Mouse (Mus musculus) brain, embryonic 14.5 days (tissue): ENCODE measurements around the gene 9130213A22Rik. TPM values are rescaled to one million over a fixed set of nuclear protein-coding genes. Genes with fewer than 3 reads are reported as not detected.

Experiments
- DNase-seq: peaks from one replicate; pipeline ENCODE4 v3.0.0-alpha.2; 2011; ENCODE audit warnings: low read depth
- CTCF ChIP-seq: fragments of 200-500 bp; IDR thresholded peaks from 2 replicates; pipeline ENCODE4 v1.5.1; 2012; ENCODE audit warnings: inconsistent platforms, mild to moderate bottlenecking, moderate library complexity, borderline replicate concordance; ENCODE audit not compliant: insufficient read depth, insufficient read length; ENCODE audit errors: extremely low read depth
- POLR2A ChIP-seq: fragments of 200-500 bp; IDR thresholded peaks from 2 replicates; pipeline ENCODE4 v1.6.1; 2012; ENCODE audit warnings: mild to moderate bottlenecking, inconsistent platforms, borderline replicate concordance; ENCODE audit not compliant: poor library complexity, insufficient read depth, insufficient read length, severe bottlenecking; ENCODE audit errors: extremely low read depth
- polyA plus RNA-seq: library from polyadenylated mRNA; depleted of rRNA; stranded (reverse); fragments of >200 nt; gene quantifications from 2 replicates; pipeline ENCODE4 v1.2.3, GENCODE M21; 2012

9130213A22Rik gene
- polyA plus RNA-seq, 1 experiment, result 0.33 TPM

DNA sequence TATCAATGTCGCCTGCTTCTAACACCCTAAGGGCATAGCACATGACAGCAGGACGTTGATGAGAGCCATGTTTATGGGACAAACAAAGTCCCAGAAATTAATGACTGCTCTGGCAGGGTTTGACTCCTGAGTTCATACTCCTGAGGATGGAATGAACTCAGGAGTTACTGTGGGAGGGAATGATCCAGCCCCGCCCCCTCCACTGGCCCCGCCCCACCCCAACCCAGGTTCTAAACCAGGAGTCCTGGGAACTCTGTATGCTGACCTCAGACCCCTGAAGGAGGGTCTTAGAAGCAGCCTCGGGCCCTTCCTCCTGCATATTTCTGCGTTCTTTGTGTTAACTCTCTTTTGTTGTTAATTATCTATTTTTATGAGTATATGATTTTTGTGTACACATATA is 36.8 kb downstream of the 9130213A22Rik start:
- no peak for DNase-seq
- TF ChIP-seq CTCF, result no peak
- TF ChIP-seq POLR2A, result no peak

DNA sequence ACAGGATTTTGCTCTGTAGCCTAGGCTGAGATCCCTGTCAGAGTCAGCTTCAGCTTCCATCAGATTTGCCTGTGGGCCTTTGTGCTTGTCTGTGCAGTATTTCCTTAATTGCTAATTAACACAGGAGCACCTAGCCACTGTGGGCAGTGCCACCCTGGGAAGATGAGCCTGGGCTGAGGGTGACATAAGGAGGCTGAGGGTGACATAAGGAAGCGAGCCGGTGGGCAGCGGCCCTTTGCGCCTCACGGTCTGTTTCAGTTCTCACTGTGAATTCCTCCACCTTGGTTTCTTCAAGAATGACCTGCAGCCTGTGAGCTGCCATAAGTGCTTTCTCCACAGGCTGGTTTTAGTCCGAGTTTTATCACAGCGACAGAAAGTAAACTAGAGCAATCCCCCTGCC is 40.8 kb downstream of the 9130213A22Rik start:
- no peak for DNase-seq
- TF ChIP-seq POLR2A (no peak), CTCF (no peak)

DNA sequence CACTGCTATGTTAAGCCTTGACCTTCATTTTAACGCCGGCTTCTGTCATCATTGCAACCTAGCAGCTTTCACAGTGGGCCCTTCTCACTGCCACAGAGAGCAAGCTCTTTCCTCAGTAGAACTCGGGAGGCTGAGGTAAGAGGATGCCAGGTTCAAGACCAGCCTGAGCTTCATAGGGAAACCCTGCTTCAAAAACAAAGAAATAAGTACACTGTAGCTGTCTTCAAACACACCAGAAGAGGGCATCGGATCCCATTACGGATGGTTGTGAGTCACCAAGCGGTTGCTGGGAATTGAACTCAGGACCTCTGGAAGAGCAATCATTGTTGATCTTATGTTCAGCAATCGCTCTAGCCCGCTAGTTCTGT is 41.5 kb downstream of the 9130213A22Rik start:
- no peak for DNase-seq
- TF ChIP-seq CTCF (no peak), POLR2A (no peak)

DNA sequence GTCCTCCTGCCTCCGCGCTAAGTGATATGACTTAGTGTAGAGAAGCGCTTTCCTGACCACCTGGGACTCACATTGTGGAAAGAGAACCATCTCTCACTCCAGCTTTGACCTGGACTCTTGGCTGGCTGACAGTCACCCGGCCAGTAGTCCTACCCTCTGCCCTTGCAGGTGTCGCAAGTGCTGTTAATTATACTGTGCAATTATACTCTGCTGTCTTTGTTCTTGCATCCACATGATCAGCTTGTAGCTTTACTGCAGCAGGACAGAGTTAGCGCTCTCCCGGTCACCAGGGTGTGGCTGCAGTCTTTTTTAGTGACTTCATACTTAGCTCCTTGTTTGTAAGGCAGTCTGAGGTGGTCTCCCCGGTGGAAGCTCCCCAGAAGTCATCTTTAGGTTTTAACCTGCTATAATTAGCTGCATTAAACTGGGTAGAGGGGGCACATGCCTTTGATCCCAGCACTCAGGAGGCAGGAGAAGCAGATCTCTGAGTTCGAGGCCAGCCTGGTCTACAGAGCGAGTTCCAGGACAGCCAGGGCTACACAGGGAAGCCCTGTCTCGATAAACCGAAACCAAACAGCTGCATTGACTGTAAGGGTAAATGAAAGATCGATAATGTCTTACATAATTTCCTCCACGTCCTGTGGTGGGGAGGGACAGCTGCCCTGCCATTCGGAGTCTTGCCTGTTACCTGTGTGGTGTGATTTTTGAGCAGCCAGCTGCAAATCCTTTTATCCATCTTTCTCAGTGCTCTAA is 42.1 kb downstream of the 9130213A22Rik start:
- TF ChIP-seq CTCF (no peak), POLR2A (no peak)
- DNase-seq, result no peak

DNA sequence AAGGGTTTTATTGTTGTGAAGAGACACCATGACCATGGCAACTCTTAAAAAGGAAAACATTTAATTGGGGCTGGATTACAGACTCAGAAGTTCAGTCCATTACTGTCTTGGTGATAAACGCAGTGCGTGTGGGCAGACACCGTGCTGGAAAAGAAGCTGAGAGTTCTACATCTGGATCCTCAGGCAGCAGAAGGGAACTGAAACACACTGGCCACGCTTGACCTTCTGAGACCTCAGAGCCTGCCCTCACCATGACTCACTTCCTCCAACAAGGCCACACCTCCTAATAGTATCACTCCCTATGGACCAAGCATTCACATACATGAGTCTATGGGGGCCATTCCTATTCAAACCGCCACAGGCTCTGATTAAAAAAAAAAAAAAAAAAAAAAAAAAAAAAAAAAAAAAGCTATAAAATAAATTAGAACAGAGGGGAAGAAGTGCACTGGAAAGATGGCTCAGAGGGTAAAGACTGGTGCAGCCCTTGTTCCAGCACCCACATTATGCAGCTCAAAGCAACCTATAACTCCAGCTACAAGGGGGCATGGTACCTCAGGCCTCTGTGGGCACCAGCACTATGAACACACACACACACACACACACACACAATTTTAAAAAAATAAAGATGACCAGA is 43.5 kb downstream of the 9130213A22Rik start:
- no peak for TF ChIP-seq POLR2A
- TF ChIP-seq CTCF, result no peak
- no peak for DNase-seq

DNA sequence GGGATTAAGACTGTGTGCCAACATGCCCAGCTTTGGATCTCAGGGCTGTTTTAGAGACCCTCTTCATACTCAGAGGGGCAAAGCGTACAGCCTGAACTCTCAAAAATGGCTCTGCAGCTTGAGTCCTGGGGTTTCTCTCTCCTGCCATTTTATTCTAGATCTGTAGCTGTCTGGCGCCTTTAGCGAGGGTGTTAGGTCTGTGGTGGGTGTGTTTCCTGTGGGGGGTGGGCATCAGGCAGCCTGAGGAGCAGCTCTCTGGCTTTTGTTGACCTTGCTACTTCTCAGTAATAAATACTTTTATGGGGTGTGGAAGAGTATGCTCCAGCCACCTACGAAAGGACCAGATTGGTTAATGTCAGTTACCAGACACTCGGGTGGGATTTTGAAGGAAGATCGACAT is 44.3 kb downstream of the 9130213A22Rik start:
- no peak for DNase-seq
- no peak for TF ChIP-seq CTCF
- TF ChIP-seq POLR2A, result no peak

DNA sequence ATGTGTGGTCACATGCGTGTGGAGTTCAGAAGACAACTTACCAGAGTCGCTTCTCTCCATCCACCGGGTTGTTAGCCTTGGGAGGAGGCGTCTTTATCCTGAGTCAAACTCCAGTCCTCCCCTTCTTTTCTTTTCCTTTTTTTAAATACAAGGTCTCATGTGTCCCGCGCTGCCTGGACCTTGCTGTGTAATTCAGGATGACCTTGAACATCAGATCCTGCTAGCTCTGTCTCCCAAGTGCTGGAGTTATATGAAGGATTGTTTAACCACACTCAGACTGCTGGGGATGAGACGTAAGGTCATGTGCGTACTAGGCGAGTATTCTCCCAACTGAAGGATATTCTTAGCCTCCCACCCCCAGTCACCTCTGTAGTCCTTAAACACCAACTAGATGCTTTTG is 45.1 kb downstream of the 9130213A22Rik start:
- no peak for TF ChIP-seq CTCF
- no peak for TF ChIP-seq POLR2A
- DNase-seq, result no peak

DNA sequence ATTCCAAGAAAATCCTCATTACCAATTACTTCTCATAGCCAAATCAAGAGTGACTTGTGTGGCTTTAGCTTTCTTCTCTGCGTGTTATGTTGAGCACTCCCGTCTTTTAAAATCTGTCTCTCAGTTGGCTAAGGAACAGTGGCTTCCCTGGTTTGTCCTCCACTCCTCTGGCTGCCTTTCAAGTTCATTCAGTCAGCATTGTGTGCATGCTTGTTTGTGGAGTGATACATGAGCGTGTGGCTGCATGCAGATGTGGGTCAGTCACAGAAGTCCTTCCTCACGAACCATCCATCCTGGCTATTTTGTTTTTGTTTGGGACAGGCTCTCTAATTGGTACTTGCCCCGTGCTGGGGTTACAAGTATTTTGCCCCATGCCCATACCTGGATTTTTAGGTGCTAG is 45.8 kb downstream of the 9130213A22Rik start:
- peak; percentile 32 for DNase-seq
- no peak for TF ChIP-seq POLR2A
- TF ChIP-seq CTCF, result no peak

DNA sequence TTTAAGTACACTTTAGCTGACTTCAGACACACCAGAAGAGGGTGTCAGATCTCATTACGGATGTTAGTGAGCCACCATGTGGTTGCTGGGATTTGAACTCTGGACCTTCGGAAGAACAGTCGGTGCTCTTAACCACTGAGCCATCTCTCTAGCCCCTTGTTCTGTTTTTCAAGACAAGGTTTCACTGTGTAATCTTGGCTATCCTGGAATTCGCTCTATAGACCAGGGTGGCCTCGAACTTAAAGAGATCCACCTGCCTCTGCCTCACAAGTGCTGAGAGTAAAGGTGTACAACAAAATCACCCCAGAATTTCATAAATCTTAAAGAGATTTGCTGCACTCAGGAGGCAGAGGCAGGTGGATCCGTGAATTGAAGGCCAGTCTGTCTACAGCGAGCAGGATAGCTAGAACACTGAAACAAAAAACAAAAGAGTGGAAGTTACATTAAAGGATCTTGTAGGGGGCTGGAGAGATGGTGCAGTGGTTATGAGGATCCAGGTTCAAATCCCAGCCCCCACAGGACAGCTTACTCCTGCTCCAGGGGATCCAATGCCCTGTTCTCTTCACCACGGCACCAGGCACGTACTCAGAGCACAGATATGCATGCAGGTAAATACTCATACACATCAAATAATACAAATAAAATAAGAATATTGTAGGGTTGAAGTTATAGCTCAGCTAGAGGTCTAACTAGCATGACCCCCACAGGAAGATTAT is 46.5 kb downstream of the 9130213A22Rik start:
- no peak for DNase-seq
- TF ChIP-seq CTCF, result no peak
- no peak for TF ChIP-seq POLR2A

DNA sequence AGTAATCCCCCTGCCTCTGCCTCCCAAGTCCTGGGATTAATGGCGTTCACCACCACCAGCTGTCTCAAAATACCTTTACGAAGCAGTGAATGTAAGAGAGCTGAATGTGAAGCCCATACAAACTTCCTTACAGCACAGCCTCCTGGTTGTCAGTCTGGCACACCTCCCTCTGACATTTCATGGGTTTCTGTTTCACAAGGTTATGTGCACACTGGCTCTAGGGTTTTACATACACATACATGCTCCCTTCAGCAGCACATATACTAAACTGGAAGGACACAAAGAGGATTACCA is 47.7 kb downstream of the 9130213A22Rik start:
- no peak for DNase-seq
- no peak for TF ChIP-seq CTCF
- TF ChIP-seq POLR2A, result no peak

DNA sequence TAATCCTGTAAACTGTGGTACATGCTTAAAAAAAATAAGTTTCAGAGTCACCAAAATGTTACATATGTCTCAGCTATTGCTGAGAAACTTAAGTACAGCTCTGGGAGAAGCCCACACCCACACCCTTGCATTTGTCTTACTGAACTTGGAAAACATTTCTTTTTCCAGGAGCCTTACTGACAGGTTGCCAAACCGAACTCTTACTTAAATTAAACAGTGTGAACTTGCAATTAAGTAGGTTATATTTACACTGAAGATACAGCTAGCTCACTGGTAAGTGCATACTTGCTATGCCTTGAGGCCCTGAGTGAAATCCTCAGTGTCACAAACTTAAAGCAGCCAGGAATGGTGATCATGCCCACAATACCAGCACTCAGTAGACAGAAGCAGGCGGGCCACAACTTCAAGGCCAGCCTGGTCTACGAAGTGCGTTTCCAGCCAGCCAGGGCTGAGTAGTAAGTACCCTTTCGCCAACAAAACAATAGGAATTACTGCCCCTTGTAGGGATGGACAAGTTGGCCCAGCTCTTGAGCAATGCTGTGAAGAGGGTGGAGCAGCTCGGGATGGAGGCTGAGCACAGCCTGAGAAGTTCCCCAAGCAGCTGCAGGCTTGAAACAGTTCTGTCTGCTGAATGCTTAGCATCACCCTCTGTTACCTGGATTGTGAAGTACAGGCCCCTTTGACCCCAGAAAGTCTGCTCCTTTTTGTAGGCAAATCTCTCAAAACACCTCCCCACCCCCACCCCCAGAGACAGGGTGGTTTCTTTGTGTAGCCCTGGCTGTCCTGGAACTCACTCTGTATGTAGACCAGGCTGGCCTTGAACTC is 48.2 kb downstream of the 9130213A22Rik start:
- peak; percentile 19 for DNase-seq
- TF ChIP-seq POLR2A (no peak), CTCF (no peak)
